Mouse (Mus musculus) 3T3-L1 (cell line): Measurements from ENCODE around the gene Tti1.
A peak's percentile ranks its signal among the peaks of the same experiment; 100 is the strongest.

ENCODE experiments used
- DNase-seq: peaks from one replicate; pipeline ENCODE4 v3.0.0-alpha.2; 2015; ENCODE audit warnings: low read depth, low spot score

Gene Tti1

GRCm38 (mm10) chr2:157974604-157975501 is 53.4 kb downstream of the Tti1 start:
- no peak for DNase-seq

- peak; percentile 76 for DNase-seq
Observed at GRCm38 (mm10) chr2:157970669-157971068, 57.6 kb downstream of the Tti1 start.

- no peak for DNase-seq
Observed at GRCm38 (mm10) chr2:157970124-157970523, 58.1 kb downstream of the Tti1 start.

- no peak for DNase-seq
Observed at GRCm38 (mm10) chr2:157967856-157968255, 60.4 kb downstream of the Tti1 start.

DNA sequence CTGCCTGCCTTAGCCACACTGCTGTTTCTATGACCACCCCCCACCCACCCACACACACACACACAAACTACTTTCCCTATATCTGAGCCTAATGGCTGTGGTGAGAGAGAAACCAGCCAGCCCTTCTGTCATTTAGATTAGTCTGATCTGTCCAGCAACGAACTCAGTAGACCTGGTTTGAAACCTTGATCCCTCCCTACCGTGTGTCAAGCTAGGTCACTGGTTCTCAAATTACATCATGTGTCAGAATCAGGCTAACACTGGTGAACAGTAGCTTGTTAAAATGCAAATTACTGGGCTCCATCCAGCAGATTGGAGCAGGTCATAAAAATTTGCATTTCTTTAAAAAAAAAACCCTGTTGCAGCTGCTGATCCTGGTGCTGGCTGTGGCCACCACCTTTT is 70.5 kb downstream of the Tti1 start:
- DNase-seq, result no peak

DNA sequence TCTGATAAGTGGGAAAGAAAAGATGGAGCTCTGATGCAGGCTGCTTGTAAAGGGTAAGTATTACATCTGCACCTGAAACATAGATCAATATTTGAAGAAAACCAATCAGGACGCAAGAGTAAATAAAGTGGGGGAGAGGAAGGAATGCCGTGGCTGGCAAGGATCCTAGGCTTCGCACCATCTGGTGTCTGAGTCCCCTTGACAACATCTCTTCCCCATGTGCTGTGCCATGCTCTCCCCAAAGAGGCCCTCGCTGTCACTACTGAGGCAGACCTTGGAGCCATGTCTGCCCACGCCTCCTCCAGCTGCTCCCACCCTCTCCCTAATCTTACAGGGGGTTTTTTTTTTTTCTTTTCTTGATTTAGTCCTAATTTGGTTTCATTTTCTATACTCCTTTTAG is 74.3 kb downstream of the Tti1 start:
- no peak for DNase-seq

- no peak for DNase-seq
Observed at GRCm38 (mm10) chr2:157944156-157944893, 83.9 kb downstream of the Tti1 start.

DNA sequence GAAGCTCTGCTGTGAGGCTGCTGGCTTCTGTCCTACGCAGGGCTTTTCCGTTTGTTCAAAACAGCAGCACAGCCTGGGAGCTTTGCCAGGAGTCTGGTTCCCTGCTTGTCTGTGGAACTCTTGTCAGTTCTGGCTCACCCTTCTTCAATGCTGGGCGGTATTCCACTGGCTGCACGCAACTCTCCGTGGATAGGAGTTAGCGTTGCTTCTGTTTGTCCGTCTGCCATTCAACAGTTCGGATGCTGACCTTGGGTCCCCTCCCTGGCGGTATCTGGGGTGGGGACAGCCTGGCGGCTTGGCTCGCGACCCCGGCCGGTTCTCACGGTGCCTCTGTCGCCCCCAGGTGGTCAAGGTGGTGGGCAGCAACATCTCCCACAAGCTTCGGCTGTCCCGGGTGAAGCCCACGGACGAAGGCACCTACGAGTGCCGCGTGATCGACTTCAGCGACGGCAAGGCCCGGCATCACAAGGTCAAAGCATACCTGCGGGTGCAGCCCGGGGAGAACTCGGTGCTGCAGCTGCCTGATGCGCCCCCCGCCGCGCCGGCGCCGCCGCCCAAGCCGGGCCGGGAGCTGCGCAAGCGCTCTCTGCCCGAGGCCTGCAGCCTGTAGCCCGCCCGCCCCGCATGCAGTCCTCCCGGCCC is 84.6 kb downstream of the Tti1 start:
- peak; percentile 14 for DNase-seq

DNA sequence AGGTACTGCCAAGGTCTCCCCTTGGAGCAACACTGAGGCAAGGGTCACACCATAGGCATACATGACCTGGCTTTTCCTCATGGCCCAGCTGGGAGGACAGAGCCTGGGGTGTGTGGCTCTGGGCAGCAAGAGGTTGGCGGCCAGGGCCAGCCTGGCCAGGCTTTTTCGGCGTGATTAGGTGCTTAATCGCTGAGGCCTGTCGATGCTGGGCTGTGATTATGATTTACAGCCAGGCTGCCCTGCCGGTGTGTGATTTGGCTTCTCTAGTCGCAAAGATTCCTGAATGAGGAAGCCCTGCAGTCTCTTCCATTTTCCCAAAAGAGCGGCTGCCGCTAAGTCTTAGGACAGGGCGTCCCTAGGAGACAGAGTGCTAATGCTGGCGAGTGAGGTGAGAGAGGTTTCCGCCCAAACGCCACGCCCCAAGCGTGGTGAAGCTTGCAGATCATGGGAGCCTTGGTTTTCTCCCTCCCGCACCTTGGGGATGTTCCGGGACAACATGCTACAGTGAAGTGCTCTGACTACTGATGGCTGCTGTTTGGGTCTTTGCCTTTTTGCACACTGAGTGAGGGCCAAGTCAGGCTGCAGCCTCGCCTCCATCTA is 87.5 kb downstream of the Tti1 start:
- no peak for DNase-seq

GRCm38 (mm10) chr2:157936676-157937075 is 91.6 kb downstream of the Tti1 start:
- no peak for DNase-seq

DNA sequence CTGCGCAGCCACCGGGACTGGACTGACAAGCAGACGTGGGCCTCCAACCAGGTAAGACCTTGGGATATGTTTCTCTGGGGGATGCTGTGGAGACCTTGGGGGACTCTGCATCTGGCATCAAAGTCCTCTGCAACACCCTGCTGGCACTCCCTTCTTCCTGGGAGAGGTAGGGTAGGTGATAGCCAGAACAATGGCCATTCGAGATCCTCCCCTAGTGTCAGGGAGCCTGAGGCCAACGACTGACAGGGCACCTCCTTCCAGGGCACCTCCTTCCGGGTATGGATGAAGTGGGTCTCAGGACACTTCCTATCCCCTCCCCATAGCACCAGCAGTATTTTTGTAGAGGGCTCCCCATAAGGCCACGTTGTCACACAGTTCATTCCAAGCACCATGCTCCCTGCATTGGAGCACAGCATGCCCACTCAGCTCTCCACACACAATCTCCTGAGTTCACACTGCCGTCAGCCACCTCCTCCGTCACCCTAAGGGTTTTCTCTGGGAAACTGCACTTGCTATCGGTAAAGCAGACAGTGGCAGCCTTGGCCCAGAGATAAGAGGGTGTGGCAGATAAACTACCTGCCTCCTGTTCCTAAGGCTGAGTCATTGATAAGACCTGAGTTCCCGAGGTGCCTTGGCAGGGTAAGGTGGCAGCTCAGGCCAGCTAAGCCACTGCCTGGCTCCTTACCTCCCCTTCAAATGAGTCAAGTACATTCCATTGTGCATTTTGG is 92.6 kb downstream of the Tti1 start:
- no peak for DNase-seq

- DNase-seq, result no peak
Observed at GRCm38 (mm10) chr2:157932655-157933054, 95.6 kb downstream of the Tti1 start.
